Mouse (Mus musculus): ENCODE measurements at regions not wholly inside any gene's neighbourhood (a gene's known extent, or its start where the extent isn't known, plus 50 kb on each side); places are given as distances from the start of the nearest gene placed in this dataset.

DNA sequence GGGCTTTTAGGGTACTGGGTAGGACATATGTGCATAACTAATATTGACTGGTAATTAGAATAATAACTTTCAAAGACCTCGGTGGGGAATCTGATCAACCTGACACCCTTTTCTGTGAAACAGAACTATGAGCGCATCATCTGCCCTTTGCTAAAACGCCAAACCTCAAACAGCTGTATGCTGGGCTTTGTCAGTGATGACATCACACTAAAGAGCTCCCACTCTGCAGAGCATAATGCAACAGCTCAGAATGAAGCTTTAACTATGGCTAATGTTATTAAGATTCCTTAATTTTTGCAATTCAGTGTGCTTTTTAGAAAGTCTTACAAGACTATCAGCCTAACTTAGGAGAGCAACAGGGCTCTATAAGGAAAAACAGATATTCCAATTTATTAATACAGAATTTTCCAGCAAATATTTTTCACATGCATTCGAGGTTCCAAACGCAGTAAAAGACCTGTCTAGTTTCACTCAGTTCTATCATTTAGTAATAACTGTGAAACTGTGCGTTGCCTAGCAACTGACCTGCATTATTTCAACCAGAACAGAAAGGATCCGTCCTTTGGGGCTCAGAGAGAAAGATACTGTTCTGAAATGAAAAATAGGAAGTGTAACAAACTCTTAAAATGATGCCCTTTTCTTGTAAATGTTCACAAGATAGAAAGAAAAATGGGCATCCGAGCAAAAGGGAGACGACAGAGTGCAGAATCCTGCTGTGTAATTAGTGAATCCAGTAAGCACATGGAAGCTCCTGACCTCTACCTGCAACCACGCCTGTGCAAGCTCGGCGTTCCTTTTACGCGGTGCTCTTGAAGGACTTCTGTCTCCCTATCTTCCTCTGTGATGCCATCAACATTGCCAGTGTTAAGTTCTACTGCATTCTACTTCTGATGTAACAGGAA is 242.6 kb upstream of the Ank start:
- ATAC-seq = peak; percentile 94
- 48% methylated on average over 14 of the region's 14 CpGs for WGBS

DNA sequence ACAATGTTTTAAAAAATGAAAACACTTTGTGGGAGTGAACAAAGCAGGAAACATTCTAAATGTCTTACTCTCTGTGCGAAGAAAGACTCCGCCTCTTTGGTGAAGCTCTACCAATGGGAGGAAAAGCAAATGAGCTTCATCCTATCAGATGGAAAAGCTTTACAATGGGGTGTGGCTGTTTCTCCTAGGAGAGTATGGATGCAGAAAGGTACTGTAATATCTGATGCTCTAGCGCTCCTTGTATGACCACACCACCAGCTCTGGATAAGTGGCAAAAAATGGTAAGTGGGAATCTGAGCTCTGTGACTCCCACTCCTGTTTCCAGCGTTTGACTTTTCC is 242.0 kb upstream of the Ank start:
- WGBS = 84% methylated on average over 4 of the region's 4 CpGs
- no peaks in the 10 kb centered on the region for H3K9me3 ChIP-seq (replicated peaks; ENCODE audit: control insufficient read depth, low read length, poor library complexity, severe bottlenecking)
- no peaks in the 10 kb centered on the region for H3K27me3 ChIP-seq (ENCODE audit: control insufficient read depth, insufficient read depth, low read depth, low read length)
- peak overlapping the region; percentile 41 for H3K4me2 ChIP-seq (ENCODE audit: low read length)
- H3K9ac ChIP-seq (ENCODE audit: low read depth, low read length) = peak overlapping the region; percentile 38; the same call in 1 of the 2 replicates
- H3K27ac ChIP-seq (ENCODE audit: low read length) = peak overlapping the region; percentile 77
- H3K4me1 ChIP-seq (ENCODE audit: control insufficient read depth, insufficient read depth, low read length) = peaks cover 12% of the 10 kb centered on the region
- no peaks in the 10 kb centered on the region for H3K36me3 ChIP-seq (ENCODE audit: control insufficient read depth, insufficient read depth, low read length)
- peak; percentile 82 for ATAC-seq
- peak overlapping the region; percentile 24 for H3K4me3 ChIP-seq (ENCODE audit: low read depth, low read length)

More for the DNA sequence above, 242.6 kb upstream of the Ank start:
- H3K4me1 ChIP-seq (ENCODE audit: control insufficient read depth, insufficient read depth, low read length) = peaks cover 12% of the 10 kb centered on the region
- H3K36me3 ChIP-seq (ENCODE audit: control insufficient read depth, insufficient read depth, low read length) = no peaks in the 10 kb centered on the region
- H3K27ac ChIP-seq (ENCODE audit: low read length) = peak overlapping the region; percentile 77
- H3K9me3 ChIP-seq (replicated peaks; ENCODE audit: control insufficient read depth, low read length, poor library complexity, severe bottlenecking) = no peaks in the 10 kb centered on the region
- peak overlapping the region; percentile 38; the same call in 1 of the 2 replicates for H3K9ac ChIP-seq (ENCODE audit: low read depth, low read length)
- no peaks in the 10 kb centered on the region for H3K27me3 ChIP-seq (ENCODE audit: control insufficient read depth, insufficient read depth, low read depth, low read length)
- peak overlapping the region; percentile 24 for H3K4me3 ChIP-seq (ENCODE audit: low read depth, low read length)
- peak overlapping the region; percentile 41 for H3K4me2 ChIP-seq (ENCODE audit: low read length)

DNA sequence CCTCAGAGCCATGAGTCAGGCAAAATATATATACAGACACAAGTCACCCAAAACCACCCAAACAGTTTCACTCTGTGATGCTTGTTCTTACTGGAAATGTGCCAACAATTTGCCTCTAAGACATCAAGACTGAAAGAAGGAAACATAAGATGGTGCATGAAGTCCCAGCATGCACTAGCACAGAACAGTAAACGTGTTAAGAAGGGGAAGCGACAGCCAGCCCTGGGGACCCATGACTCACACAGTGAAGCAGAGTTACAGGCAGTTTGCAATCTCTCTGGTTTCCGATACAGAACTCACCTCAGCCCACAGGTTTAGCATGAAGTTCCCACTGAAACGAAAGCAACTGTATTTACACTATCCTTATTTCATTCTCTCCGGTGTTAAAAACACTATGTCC is 233.7 kb upstream of the Ank start:
- no peak overlapping the region for H3K27ac ChIP-seq (ENCODE audit: low read length)
- H3K36me3 ChIP-seq (ENCODE audit: control insufficient read depth, insufficient read depth, low read length) = no peaks in the 10 kb centered on the region
- WGBS = 51% methylated on average over 5 of the region's 5 CpGs
- H3K4me2 ChIP-seq (ENCODE audit: low read length) = no peak overlapping the region
- H3K9me3 ChIP-seq (replicated peaks; ENCODE audit: control insufficient read depth, low read length, poor library complexity, severe bottlenecking) = no peaks in the 10 kb centered on the region
- no peaks in the 10 kb centered on the region for H3K27me3 ChIP-seq (ENCODE audit: control insufficient read depth, insufficient read depth, low read depth, low read length)
- no peaks in the 10 kb centered on the region for H3K4me1 ChIP-seq (ENCODE audit: control insufficient read depth, insufficient read depth, low read length)
- no peak overlapping the region for H3K9ac ChIP-seq (ENCODE audit: low read depth, low read length)
- H3K4me3 ChIP-seq (ENCODE audit: low read depth, low read length) = no peak overlapping the region
- no peak for ATAC-seq

DNA sequence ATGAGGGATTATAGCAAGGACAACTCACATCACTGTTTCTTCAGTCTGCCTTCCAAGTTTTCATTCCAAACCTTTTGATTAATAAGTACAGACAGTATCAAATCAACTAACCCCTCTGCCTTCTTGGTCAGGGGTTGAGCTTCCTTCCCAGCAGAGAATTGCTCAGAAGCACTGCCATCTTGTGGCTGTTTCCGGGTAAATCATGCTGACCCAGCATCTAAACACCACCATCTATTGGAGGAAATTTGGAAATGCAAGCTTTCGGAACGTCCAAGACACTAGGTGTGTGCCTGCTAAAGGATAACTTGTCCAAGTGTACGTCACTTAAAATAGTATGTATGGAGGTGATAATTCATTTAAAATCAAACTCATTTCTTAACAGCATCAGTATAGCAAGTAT is 231.7 kb upstream of the Ank start:
- Histone ChIP-seq H3K9me3 (replicated peaks; ENCODE audit: control insufficient read depth, low read length, poor library complexity, severe bottlenecking) (no peaks in the 10 kb centered on the region), H3K4me3 (ENCODE audit: low read depth, low read length) (no peak overlapping the region), H3K36me3 (ENCODE audit: control insufficient read depth, insufficient read depth, low read length) (no peaks in the 10 kb centered on the region), H3K9ac (ENCODE audit: low read depth, low read length) (no peak overlapping the region), H3K4me1 (ENCODE audit: control insufficient read depth, insufficient read depth, low read length) (no peaks in the 10 kb centered on the region), H3K4me2 (ENCODE audit: low read length) (no peak overlapping the region), H3K27ac (ENCODE audit: low read length) (no peak overlapping the region), H3K27me3 (ENCODE audit: control insufficient read depth, insufficient read depth, low read depth, low read length) (no peaks in the 10 kb centered on the region)
- ATAC-seq = peak; percentile 73
- 14% methylated on average over 4 of the region's 4 CpGs for whole genome bisulfite sequencing

DNA sequence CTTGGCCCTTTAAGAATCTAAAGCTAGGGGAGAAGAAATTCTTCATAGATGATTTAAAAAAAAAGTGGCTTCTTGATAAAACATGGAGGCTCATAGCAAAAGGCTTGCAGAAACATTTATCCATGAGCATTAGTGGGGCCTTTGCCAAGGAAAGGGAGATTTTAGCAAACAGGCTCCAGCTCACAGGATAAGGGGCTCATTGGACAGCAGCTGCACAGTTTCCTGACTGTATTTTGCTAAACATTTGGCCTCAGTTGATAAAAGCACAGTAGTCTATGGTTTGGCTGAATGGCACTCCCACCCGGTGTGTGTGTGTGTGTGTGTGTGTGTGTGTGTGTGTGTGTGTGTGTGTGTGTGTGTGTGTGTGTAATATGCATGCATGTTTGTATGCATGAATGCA is 228.2 kb upstream of the Ank start:
- WGBS = 50% methylated on average over 1 of the region's 1 CpGs
- no peak for ATAC-seq

DNA sequence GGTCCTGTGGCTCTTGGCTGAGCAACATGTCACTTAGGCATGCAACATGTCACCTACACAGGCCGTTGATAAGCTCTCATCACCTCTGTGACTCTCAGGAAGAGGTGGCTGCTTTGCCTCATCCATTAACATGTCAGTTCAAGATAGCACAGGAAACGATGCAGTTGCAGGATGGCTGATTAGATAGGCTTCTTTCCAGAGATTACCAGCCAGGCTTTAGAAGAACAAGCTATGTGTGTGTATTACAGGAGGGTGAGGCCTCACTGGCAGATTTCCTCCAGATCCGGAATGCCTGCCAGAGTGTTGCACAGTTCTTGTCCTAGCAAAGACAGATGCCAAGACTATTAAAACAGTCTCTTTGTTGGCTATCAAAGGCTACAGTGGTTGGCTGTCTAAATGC is 220.2 kb upstream of the Ank start:
- no peak overlapping the region for H3K9ac ChIP-seq (ENCODE audit: low read depth, low read length)
- no peaks in the 10 kb centered on the region for H3K9me3 ChIP-seq (replicated peaks; ENCODE audit: control insufficient read depth, low read length, poor library complexity, severe bottlenecking)
- no peaks in the 10 kb centered on the region for H3K27me3 ChIP-seq (ENCODE audit: control insufficient read depth, insufficient read depth, low read depth, low read length)
- H3K4me3 ChIP-seq (ENCODE audit: low read depth, low read length) = no peak overlapping the region
- WGBS = 69% methylated on average over 3 of the region's 3 CpGs
- H3K36me3 ChIP-seq (ENCODE audit: control insufficient read depth, insufficient read depth, low read length) = no peaks in the 10 kb centered on the region
- no peak for ATAC-seq
- no peaks in the 10 kb centered on the region for H3K4me1 ChIP-seq (ENCODE audit: control insufficient read depth, insufficient read depth, low read length)
- H3K4me2 ChIP-seq (ENCODE audit: low read length) = no peak overlapping the region
- H3K27ac ChIP-seq (ENCODE audit: low read length) = no peak overlapping the region

More for the DNA sequence above, 228.2 kb upstream of the Ank start:
- H3K27me3 ChIP-seq (ENCODE audit: control insufficient read depth, insufficient read depth, low read depth, low read length) = no peaks in the 10 kb centered on the region
- H3K4me2 ChIP-seq (ENCODE audit: low read length) = no peak overlapping the region
- no peaks in the 10 kb centered on the region for H3K36me3 ChIP-seq (ENCODE audit: control insufficient read depth, insufficient read depth, low read length)
- H3K9ac ChIP-seq (ENCODE audit: low read depth, low read length) = no peak overlapping the region
- no peaks in the 10 kb centered on the region for H3K9me3 ChIP-seq (replicated peaks; ENCODE audit: control insufficient read depth, low read length, poor library complexity, severe bottlenecking)
- no peak overlapping the region for H3K4me3 ChIP-seq (ENCODE audit: low read depth, low read length)
- H3K4me1 ChIP-seq (ENCODE audit: control insufficient read depth, insufficient read depth, low read length) = no peaks in the 10 kb centered on the region
- no peak overlapping the region for H3K27ac ChIP-seq (ENCODE audit: low read length)

DNA sequence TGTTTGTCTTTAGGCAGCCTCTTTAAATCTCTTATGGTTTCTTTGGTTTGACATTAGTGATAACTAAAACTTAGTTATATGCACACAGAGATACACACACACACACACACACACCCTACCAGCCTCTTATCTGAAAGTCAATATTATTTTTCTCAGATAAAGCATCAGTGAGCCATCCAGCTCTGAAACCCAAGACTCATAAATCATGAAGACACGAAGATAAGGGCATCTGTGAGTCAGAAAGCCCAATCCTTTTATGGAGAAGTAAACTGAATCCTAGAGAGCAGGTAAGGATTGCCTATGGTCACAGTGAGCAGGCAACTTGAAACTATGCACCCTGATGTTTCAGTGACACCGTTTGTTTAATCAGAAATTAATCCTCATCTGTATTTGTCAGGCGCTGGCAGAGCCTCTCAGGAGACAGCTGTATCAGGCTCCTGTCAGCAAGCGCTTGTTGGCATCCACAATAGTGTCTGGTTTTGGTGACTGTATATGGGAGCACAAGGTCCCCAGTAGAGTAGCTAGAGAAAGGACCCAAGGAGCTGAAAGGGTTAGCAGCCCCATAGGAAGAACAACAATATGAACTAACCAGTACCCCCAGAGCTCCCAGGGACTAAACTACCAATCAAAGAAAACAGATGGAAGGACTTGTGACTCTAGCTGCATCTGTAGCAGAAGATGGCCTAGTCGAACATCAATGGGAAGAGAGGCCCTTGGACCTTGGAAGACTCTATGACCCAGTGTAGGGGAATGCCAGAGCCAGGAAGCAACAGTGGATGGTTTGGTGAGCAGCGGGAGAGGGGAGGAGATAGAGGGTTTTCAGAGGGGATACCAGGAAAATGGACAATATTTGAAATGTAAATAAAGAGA is 207.3 kb upstream of the Ank start:
- Histone ChIP-seq H3K36me3 (ENCODE audit: control insufficient read depth, insufficient read depth, low read length) (no peaks in the 10 kb centered on the region), H3K9ac (ENCODE audit: low read depth, low read length) (no peak overlapping the region), H3K4me2 (ENCODE audit: low read length) (no peak overlapping the region), H3K9me3 (replicated peaks; ENCODE audit: control insufficient read depth, low read length, poor library complexity, severe bottlenecking) (no peaks in the 10 kb centered on the region), H3K27me3 (ENCODE audit: control insufficient read depth, insufficient read depth, low read depth, low read length) (no peaks in the 10 kb centered on the region), H3K4me1 (ENCODE audit: control insufficient read depth, insufficient read depth, low read length) (no peaks in the 10 kb centered on the region), H3K27ac (ENCODE audit: low read length) (no peak overlapping the region), H3K4me3 (ENCODE audit: low read depth, low read length) (no peak overlapping the region)
- ATAC-seq = no peak
- WGBS = 83% methylated on average over 6 of the region's 6 CpGs

DNA sequence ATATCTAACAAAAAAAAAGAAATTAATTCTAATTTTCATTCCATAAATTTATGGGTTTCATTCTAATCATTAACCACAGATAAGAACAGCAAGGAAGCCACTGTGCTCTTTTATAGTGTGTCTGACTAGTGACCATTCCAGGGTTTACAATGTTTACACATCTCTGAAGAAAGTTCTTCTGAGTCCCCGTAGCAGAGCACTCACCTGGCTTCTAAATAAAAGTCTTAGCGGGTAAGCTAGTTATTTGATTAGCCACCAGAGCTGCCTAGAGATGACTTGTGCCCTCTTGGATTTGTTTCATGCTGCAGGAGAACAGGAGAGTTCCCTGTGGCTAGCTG is 206.7 kb upstream of the Ank start:
- no peak overlapping the region for H3K27ac ChIP-seq (ENCODE audit: low read length)
- 86% methylated on average over 2 of the region's 2 CpGs for WGBS
- H3K27me3 ChIP-seq (ENCODE audit: control insufficient read depth, insufficient read depth, low read depth, low read length) = no peaks in the 10 kb centered on the region
- no peaks in the 10 kb centered on the region for H3K4me1 ChIP-seq (ENCODE audit: control insufficient read depth, insufficient read depth, low read length)
- H3K4me2 ChIP-seq (ENCODE audit: low read length) = no peak overlapping the region
- ATAC-seq = no peak
- H3K4me3 ChIP-seq (ENCODE audit: low read depth, low read length) = no peak overlapping the region
- H3K9me3 ChIP-seq (replicated peaks; ENCODE audit: control insufficient read depth, low read length, poor library complexity, severe bottlenecking) = no peaks in the 10 kb centered on the region
- H3K36me3 ChIP-seq (ENCODE audit: control insufficient read depth, insufficient read depth, low read length) = no peaks in the 10 kb centered on the region
- H3K9ac ChIP-seq (ENCODE audit: low read depth, low read length) = no peak overlapping the region

DNA sequence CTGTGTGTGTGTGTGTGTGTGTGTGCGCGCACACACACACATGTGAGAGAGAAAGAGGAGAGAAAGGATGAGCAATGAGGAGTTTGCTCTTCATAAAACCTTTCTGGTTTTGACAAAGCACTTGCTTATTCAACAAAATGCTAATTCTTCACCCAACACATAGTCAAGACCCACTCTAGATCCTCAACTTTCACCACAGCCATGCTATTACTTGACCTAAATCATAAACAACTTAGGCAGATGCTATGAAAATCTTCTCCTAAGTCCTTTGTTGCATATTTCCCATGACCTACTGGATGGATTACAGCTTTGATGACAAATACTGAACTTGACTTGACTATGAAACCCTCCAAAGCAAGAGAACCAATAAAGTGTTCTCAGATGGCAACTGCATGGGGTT is 196.3 kb upstream of the Ank start:
- no peak overlapping the region for H3K4me2 ChIP-seq (ENCODE audit: low read length)
- H3K4me1 ChIP-seq (ENCODE audit: control insufficient read depth, insufficient read depth, low read length) = no peaks in the 10 kb centered on the region
- H3K9ac ChIP-seq (ENCODE audit: low read depth, low read length) = no peak overlapping the region
- 89% methylated on average over 2 of the region's 2 CpGs for WGBS
- no peak for ATAC-seq
- no peaks in the 10 kb centered on the region for H3K9me3 ChIP-seq (replicated peaks; ENCODE audit: control insufficient read depth, low read length, poor library complexity, severe bottlenecking)
- H3K27me3 ChIP-seq (ENCODE audit: control insufficient read depth, insufficient read depth, low read depth, low read length) = no peaks in the 10 kb centered on the region
- no peaks in the 10 kb centered on the region for H3K36me3 ChIP-seq (ENCODE audit: control insufficient read depth, insufficient read depth, low read length)
- no peak overlapping the region for H3K27ac ChIP-seq (ENCODE audit: low read length)
- no peak overlapping the region for H3K4me3 ChIP-seq (ENCODE audit: low read depth, low read length)

Measured in midbrain, embryonic 16.5 days (tissue).